Mouse (Mus musculus): ENCODE data around the gene Fam129b. TPM values are rescaled to one million over a fixed set of nuclear protein-coding genes. Genes with fewer than 3 reads are reported as not detected.
A peak's percentile ranks its signal among the peaks of the same experiment; 100 is the strongest.

Fam129b gene
- polyA plus RNA-seq, 2 experiments, result 2.7 to 5.9 TPM

DNA sequence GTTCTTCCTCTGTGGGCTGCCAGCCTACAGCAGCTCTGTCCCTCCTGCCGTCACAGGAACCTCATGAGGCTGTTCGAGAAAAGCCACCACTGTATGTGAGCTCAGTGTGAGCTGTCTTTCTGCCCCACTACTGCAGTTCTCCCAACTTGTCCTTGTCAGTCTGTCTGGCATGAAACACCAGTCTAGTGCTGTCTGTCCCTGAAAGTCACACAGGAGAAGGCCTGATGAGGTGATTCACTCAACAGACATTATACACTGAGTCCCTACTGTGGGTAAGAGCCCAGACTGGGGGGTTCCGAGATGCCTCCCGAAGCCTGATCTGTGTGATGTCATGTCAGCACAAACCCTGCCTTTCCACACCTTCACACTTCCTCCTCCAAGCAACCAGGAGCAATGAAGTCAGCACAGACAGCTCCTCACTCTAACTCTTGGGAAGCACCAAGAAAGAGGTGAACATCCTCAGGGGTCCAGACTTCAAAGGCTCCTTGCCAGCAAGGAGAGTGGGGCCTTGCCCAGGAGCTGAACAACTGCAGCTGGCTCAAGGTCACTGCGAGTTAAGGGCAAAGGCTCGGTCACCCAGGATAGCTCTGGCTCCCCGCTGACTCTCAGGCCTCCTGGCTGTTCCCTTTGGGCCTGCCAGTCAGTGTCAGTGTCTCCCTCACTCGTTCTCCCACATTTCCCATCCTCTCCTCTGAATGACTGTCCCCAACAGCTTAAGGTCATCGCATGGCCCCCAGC lies 37.6 kb upstream of the Fam129b start:
- H3K27me3 ChIP-seq (ENCODE audit: control insufficient read depth, insufficient read depth, low read length), result no peaks in the 10 kb centered on the region
- no peaks in the 10 kb centered on the region for H3K36me3 ChIP-seq (replicated peaks; ENCODE audit: control insufficient read depth, insufficient read depth, low read depth)
- 59% methylated on average over 9 of the region's 9 CpGs for WGBS (ENCODE audit: insufficient replicate concordance)
- no peak overlapping the region for H3K4me3 ChIP-seq (ENCODE audit: insufficient read depth in 1 of 2, low read depth in 2 of 2, low read length in 2 of 2)
- no peak overlapping the region for H3K9ac ChIP-seq (replicated peaks)
- no peaks in the 10 kb centered on the region for H3K9me3 ChIP-seq (ENCODE audit: control insufficient read depth, low read length)
- H3K27ac ChIP-seq, result no peak overlapping the region
- peaks cover 0 to 7% of the 10 kb centered on the region in 2 experiments; a peak in 2 of 4 replicates for H3K4me1 ChIP-seq (replicated peaks; ENCODE audit: control insufficient read depth in 2 of 2, insufficient read depth in 2 of 2, low read length in 1 of 2)
- H3K4me2 ChIP-seq (ENCODE audit: low read depth), result no peak overlapping the region
- DNase-seq (ENCODE audit: low read depth in 3 of 3, low spot score in 3 of 3), result no peak
- no peak for ATAC-seq (ENCODE audit: insufficient read depth)
- TF ChIP-seq EP300 (IDR thresholded peaks at IDR 0.05; ENCODE audit: low read depth), result no peak
- no peak for TF ChIP-seq CTCF (IDR thresholded peaks at IDR 0.05; ENCODE audit: low read depth)

DNA sequence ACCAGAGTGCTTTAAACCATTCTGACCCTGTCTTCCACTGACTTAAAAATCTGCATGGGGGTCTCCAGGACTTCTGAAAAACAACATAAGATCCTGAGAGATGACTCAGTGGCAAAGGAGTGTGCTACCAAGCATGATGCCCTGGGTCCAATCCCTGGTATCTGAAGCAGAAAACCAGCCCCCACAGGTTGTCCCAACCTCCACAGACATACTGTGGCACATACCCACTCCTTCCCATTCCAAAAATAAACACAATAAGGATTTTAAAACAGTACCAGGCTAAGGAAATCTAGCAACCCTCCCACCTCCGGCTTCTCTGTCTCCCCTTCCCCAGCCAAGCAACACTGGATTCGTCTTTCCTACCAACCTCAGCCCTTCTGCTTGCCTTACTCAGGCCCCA lies 36.7 kb upstream of the Fam129b start:
- 66% methylated on average over 2 of the region's 2 CpGs for WGBS (ENCODE audit: insufficient replicate concordance)
- TF ChIP-seq EP300 (IDR thresholded peaks at IDR 0.05; ENCODE audit: low read depth) (no peak), CTCF (IDR thresholded peaks at IDR 0.05; ENCODE audit: low read depth) (no peak)
- ATAC-seq (ENCODE audit: insufficient read depth) (no peak), DNase-seq (ENCODE audit: low read depth in 3 of 3, low spot score in 3 of 3) (no peak)
- Histone ChIP-seq H3K36me3 (replicated peaks; ENCODE audit: control insufficient read depth, insufficient read depth, low read depth) (no peaks in the 10 kb centered on the region), H3K27me3 (ENCODE audit: control insufficient read depth, insufficient read depth, low read length) (no peaks in the 10 kb centered on the region), H3K27ac (no peak overlapping the region), H3K4me3 (ENCODE audit: insufficient read depth in 1 of 2, low read depth in 2 of 2, low read length in 2 of 2) (no peak overlapping the region), H3K9me3 (ENCODE audit: control insufficient read depth, low read length) (no peaks in the 10 kb centered on the region), H3K9ac (replicated peaks) (no peak overlapping the region), H3K4me1 (replicated peaks; ENCODE audit: control insufficient read depth in 2 of 2, insufficient read depth in 2 of 2, low read length in 1 of 2) (peaks cover 0 to 7% of the 10 kb centered on the region in 2 experiments; a peak in 2 of 4 replicates), H3K4me2 (ENCODE audit: low read depth) (no peak overlapping the region)

DNA sequence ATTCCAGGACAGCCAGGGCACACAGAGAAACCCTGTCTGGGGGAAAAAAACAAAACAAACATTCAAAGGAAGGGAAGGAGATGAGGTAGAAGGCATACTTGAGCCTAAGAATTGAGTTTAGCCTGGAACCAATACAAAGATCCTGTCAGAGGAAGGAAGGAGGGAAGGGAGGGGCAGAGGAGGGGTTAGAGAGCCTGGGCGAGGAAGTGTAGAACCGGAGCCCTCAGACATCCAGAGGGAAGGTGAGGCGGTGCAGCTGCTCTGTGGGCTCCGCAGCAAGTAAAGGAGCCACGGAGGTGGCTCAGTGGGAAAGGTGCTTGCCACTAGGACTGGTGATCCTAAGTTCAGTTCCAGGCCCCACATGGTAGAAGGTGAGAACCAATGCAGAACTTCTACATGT lies 34.8 kb upstream of the Fam129b start:
- Histone ChIP-seq H3K36me3 (replicated peaks; ENCODE audit: control insufficient read depth, insufficient read depth, low read depth) (no peaks in the 10 kb centered on the region), H3K9me3 (ENCODE audit: control insufficient read depth, low read length) (no peaks in the 10 kb centered on the region), H3K27me3 (ENCODE audit: control insufficient read depth, insufficient read depth, low read length) (no peaks in the 10 kb centered on the region; the same call in 1 of the 2 replicates), H3K4me3 (ENCODE audit: insufficient read depth in 1 of 2, low read depth in 2 of 2, low read length in 2 of 2) (no peak overlapping the region), H3K4me2 (ENCODE audit: low read depth) (no peak overlapping the region), H3K27ac (no peak overlapping the region), H3K9ac (replicated peaks) (no peak overlapping the region), H3K4me1 (replicated peaks; ENCODE audit: control insufficient read depth in 2 of 2, insufficient read depth in 2 of 2, low read length in 1 of 2) (no peaks in the 10 kb centered on the region; a peak in 1 of 4 replicates)
- DNase-seq (ENCODE audit: low read depth in 3 of 3, low spot score in 3 of 3) (no peak), ATAC-seq (ENCODE audit: insufficient read depth) (no peak)
- TF ChIP-seq CTCF (IDR thresholded peaks at IDR 0.05; ENCODE audit: low read depth), result no peak
- no peak for TF ChIP-seq EP300 (IDR thresholded peaks at IDR 0.05; ENCODE audit: low read depth)
- 32% methylated on average over 5 of the region's 5 CpGs for WGBS (ENCODE audit: insufficient replicate concordance)

DNA sequence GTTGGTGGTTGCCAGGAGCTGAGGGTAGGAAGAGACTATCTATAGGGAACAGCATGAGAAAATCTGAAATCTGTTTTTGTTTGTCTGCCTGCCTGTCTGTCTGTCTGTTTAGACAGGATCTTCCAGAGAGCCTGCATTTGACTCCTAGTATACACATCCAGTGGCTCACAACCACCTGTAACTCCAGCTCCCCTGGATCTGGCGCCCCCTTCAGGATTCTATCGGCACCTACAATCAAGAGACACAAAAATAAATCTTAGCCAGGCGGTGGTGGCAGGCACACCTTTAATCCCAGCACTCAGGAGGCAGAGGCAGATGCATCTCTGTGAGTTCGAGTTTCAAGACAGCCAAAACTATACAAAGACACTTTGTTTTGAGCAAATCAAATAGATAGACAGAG lies 33.4 kb upstream of the Fam129b start:
- Histone ChIP-seq H3K4me3 (ENCODE audit: insufficient read depth in 1 of 2, low read depth in 2 of 2, low read length in 2 of 2) (no peak overlapping the region), H3K36me3 (replicated peaks; ENCODE audit: control insufficient read depth, insufficient read depth, low read depth) (no peaks in the 10 kb centered on the region), H3K27me3 (ENCODE audit: control insufficient read depth, insufficient read depth, low read length) (no peaks in the 10 kb centered on the region; the same call in 1 of the 2 replicates), H3K27ac (no peak overlapping the region), H3K9ac (replicated peaks) (no peak overlapping the region), H3K4me1 (replicated peaks; ENCODE audit: control insufficient read depth in 2 of 2, insufficient read depth in 2 of 2, low read length in 1 of 2) (no peaks in the 10 kb centered on the region; a peak in 2 of 4 replicates), H3K9me3 (ENCODE audit: control insufficient read depth, low read length) (no peaks in the 10 kb centered on the region), H3K4me2 (ENCODE audit: low read depth) (no peak overlapping the region)
- no peak for DNase-seq (ENCODE audit: low read depth in 3 of 3, low spot score in 3 of 3)
- peak; percentile 60 for TF ChIP-seq CTCF (IDR thresholded peaks at IDR 0.05; ENCODE audit: low read depth)
- TF ChIP-seq EP300 (IDR thresholded peaks at IDR 0.05; ENCODE audit: low read depth), result no peak
- ATAC-seq (ENCODE audit: insufficient read depth), result no peak
- WGBS (ENCODE audit: insufficient replicate concordance), result 26% methylated on average over 4 of the region's 4 CpGs

DNA sequence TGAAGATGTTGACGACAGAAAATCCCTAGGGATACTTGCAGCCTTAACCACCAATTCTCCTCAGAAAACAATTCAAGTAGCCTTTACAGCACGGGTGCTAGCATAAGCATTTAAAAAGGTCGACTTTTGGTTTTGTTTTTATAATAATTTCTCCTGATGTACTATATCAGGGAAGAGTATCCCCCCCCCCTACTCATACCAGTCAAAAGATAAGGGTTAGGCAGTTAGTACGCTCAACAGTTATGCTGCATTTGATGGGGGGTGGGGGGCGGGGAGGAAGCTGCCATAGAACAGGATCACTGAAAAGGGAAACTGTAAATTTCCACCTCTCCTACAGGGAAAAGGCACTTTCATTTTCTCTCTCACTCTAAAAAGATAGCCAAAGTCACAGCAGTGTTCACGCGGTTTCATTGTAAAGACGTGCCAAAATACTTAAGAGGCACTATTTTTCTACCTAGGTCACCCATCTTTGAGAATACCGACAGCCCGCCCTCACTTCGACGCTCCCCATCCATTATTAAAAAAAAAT lies 30.3 kb upstream of the Fam129b start:
- no peak overlapping the region for H3K27ac ChIP-seq

More for the DNA sequence above, 30.3 kb upstream of the Fam129b start:
- DNase-seq (ENCODE audit: low read depth in 3 of 3, low spot score in 3 of 3) (no peak), ATAC-seq (ENCODE audit: insufficient read depth) (no peak)
- peak overlapping the region; percentile 59 to 78 for H3K4me3 ChIP-seq (ENCODE audit: insufficient read depth in 1 of 2, low read depth in 2 of 2, low read length in 2 of 2)
- H3K4me1 ChIP-seq (replicated peaks; ENCODE audit: control insufficient read depth in 2 of 2, insufficient read depth in 2 of 2, low read length in 1 of 2), result no peaks in the 10 kb centered on the region; a peak in 2 of 4 replicates
- WGBS (ENCODE audit: insufficient replicate concordance), result 4% methylated on average over 12 of the region's 12 CpGs
- H3K9ac ChIP-seq (replicated peaks), result peak overlapping the region; percentile 52
- TF ChIP-seq CTCF (IDR thresholded peaks at IDR 0.05; ENCODE audit: low read depth) (no peak), EP300 (IDR thresholded peaks at IDR 0.05; ENCODE audit: low read depth) (no peak)
- H3K9me3 ChIP-seq (ENCODE audit: control insufficient read depth, low read length), result no peaks in the 10 kb centered on the region
- H3K27me3 ChIP-seq (ENCODE audit: control insufficient read depth, insufficient read depth, low read length), result no peaks in the 10 kb centered on the region; the same call in 1 of the 2 replicates
- H3K36me3 ChIP-seq (replicated peaks; ENCODE audit: control insufficient read depth, insufficient read depth, low read depth), result no peaks in the 10 kb centered on the region
- peak overlapping the region; percentile 88 for H3K4me2 ChIP-seq (ENCODE audit: low read depth)

All from liver, embryonic 14.5 days (tissue).